Mouse (Mus musculus) olfactory bulb, adult 2 months (tissue): ENCODE results near the gene A4galt. TPM values are rescaled to one million over a fixed set of nuclear protein-coding genes. Genes with fewer than 3 reads are reported as not detected.

Source experiments
- H3K27ac ChIP-seq: fragments of 200-500 bp; 2 replicates; pipeline ENCODE4 v1.5.1; 2012; ENCODE audit warnings: low read depth, low read length; ENCODE audit not compliant: insufficient read depth
- H3K4me1 ChIP-seq: fragments of 200-500 bp; 2 replicates; pipeline ENCODE4 v1.6.1; 2012; ENCODE audit warnings: low read length; ENCODE audit not compliant: control insufficient read depth, insufficient read depth
- H3K4me3 ChIP-seq: fragments of 200-500 bp; 2 replicates; pipeline ENCODE4 v1.5.1; 2012; ENCODE audit warnings: mild to moderate bottlenecking, low read depth, low read length, moderate library complexity; ENCODE audit not compliant: insufficient read depth
- CTCF ChIP-seq: fragments of 200-500 bp; IDR thresholded peaks from 2 replicates; pipeline ENCODE4 v1.5.1; 2012; ENCODE audit warnings: low read depth, mild to moderate bottlenecking, low read length, moderate library complexity; ENCODE audit not compliant: insufficient read depth
- POLR2A ChIP-seq: fragments of 200-500 bp; IDR thresholded peaks from 2 replicates; pipeline ENCODE4 v1.6.1; 2012; ENCODE audit warnings: mild to moderate bottlenecking, low read depth, low read length, moderate library complexity; ENCODE audit not compliant: insufficient read depth
- WGBS: fragments of 180-500 bp; shearing (Covaris S2); methylation state at CpG from one replicate; pipeline ENCODE4 v1.1.7; 2018; 5-methylcytosine and 5-hydroxymethylcytosine counted together
- polyA plus RNA-seq: library from polyadenylated mRNA; stranded (reverse); fragments of >200 nt; gene quantifications from 2 replicates; pipeline ENCODE4 v1.2.4, GENCODE M21; 2012; ENCODE audit warnings: low replicate concordance; ENCODE audit not compliant: missing spikeins, insufficient read depth, insufficient read length

A4galt gene
- polyA plus RNA-seq, 1 experiment = not detected

DNA sequence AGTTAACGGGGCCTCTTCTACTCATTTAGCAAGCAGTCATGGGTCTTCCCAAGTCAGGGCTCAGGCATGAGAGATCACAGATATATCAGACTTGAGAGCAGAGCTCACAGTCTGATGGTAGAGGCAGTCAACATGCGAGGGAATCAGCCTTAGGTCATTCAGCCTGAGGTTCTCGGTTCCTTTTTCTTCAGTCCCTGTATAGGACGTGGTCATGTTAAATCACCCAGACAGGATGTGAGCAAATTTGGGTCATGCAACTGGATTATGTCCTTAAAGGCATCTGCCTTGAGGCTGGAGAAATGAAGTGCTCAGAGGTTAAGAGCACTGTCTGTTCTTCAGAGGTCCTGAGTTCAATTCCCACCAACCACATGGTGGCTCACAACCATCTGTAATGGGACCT lies 29.9 kb downstream of the A4galt start:
- 94% methylated on average over 4 of the region's 4 CpGs for whole genome bisulfite sequencing
- no peak overlapping the region for H3K4me3 ChIP-seq
- H3K27ac ChIP-seq = no peak overlapping the region
- peaks cover 20% of the 10 kb centered on the region for H3K4me1 ChIP-seq
- TF ChIP-seq CTCF (no peak), POLR2A (no peak)

DNA sequence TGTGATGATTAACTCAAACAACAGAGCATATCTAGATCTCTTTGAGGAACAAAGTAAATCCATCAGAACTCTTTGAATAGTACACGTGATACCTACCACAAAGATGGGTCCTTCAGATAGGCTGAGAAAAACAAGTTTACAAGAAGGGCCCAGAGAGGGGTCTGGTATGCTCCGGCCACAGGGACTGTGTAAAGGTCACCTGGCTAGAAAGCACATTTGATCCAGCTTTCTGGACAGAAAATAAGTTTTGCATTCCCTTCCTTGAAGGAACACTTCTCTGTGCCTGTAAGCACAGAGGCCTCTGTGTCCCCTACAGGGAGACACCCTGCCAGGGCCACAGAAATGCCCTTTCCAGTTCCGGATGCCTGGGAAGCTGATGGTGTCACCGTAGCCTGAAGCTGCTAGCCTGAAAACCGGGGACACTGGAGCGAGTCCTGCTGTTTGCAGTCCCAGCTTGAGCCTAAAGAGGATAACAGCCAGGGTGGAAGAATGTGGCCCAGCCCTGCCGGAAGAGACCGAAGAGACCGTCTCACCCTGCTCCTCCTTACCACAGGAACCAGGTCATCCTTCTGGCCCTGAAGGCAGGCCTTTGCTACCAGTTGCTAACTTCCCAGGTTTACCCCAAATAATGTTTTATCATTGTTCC lies 31.1 kb downstream of the A4galt start:
- TF ChIP-seq CTCF = no peak
- TF ChIP-seq POLR2A = no peak
- 77% methylated on average over 9 of the region's 9 CpGs for WGBS
- Histone ChIP-seq H3K4me1 (peaks cover 23% of the 10 kb centered on the region), H3K27ac (no peak overlapping the region), H3K4me3 (no peak overlapping the region)

DNA sequence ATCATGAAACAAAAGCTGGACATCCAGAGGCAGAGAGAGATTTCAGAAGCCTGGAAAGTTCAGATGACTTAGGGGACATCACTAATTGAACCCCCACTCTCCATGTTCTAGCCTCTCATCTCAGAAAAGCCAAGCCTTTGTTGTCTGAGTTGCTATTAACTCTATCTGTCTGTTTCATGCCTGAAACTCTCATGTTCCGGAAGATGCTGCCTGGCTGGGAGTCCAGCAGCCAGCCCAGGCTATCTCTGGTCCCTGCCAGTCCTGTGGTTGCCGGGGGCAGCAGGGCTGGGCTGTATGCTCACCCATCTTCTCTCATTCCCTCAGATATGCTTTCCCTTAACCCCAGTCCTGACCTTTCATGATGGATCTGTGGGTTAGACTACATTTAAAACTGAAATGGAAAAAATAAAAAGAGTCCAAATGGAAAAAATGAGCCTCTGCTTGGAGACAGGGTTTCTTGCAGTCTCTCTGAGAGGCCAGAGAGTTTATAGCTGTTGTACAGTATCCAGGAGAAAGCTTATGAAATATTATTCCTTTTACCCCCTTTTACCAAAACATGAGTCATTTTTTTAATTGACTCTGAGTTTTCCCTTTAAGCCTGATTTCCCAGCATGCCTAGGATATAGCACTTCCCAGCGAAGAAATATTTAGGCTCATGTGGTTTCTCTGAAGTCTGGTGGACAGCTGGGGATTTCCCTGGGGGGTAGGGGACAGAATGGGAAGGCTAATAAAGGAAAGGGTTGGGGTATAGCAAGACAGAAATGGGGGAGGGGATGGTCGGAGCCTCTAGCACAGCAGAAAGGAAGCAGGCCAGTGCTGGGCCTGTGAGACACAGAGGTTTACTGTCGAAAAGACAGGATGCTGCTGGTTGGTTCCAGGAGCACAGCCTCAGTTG lies 36.0 kb downstream of the A4galt start:
- TF ChIP-seq POLR2A (no peak), CTCF (no peak)
- Histone ChIP-seq H3K4me3 (no peak overlapping the region), H3K27ac (no peak overlapping the region; the same call in 1 of the 2 replicates), H3K4me1 (peaks cover 5% of the 10 kb centered on the region; the same call in 1 of the 2 replicates)
- 54% methylated on average over 5 of the region's 5 CpGs for WGBS

DNA sequence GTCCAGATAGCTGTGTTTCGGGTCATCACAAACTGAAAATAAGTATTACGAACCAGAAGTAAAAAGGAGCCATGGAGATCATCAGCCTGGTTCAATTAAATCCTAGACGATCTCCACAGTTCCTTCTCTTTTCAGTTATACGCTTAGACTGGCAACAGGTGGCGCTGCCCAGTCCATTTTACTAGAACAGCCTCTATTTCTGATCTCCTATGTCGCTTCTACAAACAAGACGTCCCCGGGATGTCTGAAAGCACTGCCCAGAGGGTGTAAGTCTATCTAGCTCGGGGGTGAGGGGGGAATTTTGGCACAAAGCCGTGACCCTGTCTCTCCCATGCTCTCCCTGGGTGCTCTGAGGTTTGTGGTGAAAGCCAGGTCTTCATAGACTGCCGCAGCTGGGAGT lies 41.3 kb downstream of the A4galt start:
- TF ChIP-seq POLR2A (no peak), CTCF (no peak)
- Histone ChIP-seq H3K4me1 (0 out of 2 replicates have a peak, but pooled peaks cover 5% of the 10 kb centered on the region), H3K27ac (no peak overlapping the region), H3K4me3 (peak overlapping the region; percentile 0; the same call in 1 of the 2 replicates)
- 16% methylated on average over 11 of the region's 11 CpGs for WGBS

DNA sequence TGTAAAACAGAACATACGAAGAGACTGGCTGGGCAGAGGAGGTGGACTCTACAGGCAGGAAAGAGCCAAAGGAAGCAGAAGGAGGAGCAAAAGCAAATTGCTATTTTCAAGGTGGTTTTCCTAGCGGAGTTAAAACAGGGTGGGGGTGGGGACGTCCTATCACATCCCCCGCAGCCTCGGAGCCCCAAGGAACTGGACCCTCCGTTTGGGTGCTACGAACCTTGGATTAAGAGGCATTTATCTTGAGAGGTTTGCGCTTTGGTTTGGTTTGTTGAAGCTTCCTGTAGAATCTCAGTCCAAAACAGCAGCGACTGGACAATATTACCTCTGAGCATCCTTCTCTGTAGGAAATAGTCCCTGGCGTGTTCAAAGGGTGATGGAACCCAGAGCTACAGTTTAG lies 41.9 kb downstream of the A4galt start:
- no peak for TF ChIP-seq POLR2A
- TF ChIP-seq CTCF = no peak
- Histone ChIP-seq H3K4me3 (peak overlapping the region; percentile 0; the same call in 1 of the 2 replicates), H3K27ac (no peak overlapping the region), H3K4me1 (0 out of 2 replicates have a peak, but pooled peaks cover 5% of the 10 kb centered on the region)
- 13% methylated on average over 10 of the region's 10 CpGs for WGBS

DNA sequence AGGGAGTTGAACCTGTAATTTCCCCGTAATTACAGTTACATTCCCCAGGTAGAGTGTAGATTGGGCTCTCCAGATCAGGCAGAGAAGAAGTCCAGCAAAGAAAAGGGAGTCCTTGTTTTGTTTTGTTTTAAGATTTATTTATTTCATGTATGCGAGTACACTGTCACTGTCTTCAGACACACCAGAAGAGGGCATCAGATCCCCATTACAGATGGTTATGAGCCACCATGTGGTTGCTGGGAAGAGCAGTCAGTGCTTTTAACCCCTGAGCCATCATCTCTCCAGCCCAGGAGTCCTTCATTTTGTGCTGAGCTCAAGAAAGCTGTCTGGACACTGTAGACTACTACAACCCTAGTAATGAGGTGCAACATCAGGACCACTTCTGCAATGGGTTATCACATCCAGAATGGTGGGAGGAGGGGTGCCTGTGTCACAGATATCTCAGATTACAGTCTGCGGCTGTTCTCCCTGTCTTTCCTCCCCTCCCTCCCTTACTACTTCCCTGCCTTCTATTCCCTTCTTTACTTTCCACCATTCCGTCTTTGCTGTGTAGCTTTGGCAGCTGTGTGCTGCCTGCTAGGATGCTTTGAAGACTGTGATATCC lies 42.4 kb downstream of the A4galt start:
- no peak overlapping the region for H3K4me3 ChIP-seq
- H3K4me1 ChIP-seq = 0 out of 2 replicates have a peak, but pooled peaks cover 5% of the 10 kb centered on the region
- TF ChIP-seq CTCF = no peak
- TF ChIP-seq POLR2A = no peak
- WGBS = 54% methylated on average over 4 of the region's 4 CpGs
- no peak overlapping the region for H3K27ac ChIP-seq

DNA sequence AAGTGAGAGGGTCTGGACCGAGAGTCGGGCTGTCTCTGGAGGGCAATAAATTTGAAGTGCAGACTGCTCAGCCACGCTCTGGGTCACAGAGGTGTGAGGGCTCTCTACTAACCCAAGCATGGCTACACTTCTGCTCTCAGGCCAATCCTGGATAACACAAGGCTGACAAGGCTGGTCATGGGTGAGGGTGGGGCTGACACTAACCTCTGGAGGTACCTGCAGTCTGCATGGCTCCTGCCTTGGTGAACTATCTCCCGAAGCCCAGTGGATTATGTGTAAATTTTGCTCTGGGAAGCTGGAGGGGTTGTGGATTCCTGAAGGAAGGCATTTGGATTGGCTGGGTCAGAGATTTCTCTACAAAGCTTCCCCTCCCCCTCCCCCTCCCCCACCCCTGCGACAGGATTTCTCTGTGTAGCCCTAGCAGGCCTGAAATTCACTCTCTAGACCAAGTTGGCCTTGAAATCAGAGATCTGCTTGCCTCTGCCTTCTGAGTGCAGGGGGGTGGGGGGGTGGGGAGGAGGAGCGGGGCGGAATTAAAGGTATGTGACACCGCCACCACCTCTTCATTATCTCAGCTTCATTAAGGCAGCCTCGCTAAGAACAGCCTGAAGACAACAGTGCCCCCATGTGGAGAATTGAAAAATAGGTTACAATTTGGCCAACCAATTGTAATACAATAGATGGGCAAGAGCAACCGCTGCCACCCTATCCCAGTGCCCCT lies 46.7 kb downstream of the A4galt start:
- WGBS = 41% methylated on average over 9 of the region's 10 CpGs
- TF ChIP-seq POLR2A = no peak
- no peak for TF ChIP-seq CTCF

DNA sequence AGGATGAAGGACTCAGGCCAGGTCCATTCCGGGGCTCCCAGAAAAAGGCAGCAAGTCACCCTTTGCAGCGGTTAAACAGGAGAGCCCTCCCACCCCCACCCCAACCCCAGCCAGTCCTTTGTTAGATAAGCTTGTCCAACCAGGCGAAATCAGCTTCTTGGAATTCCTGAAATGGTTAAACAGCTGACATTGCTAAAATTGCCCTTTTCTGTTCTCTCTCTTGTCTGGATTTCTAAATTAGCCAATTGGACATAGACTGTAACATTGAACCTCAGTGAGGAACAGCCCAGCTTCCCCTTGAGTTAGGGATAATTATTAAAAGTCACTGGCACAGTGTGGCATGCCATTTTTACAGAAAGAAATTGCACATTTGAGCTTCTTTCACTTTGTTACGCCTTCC lies 49.2 kb downstream of the A4galt start:
- no peak for TF ChIP-seq CTCF
- TF ChIP-seq POLR2A = no peak
- H3K4me1 ChIP-seq = no peaks in the 10 kb centered on the region
- 55% methylated on average over 4 of the region's 4 CpGs for WGBS
- H3K4me3 ChIP-seq = no peak overlapping the region
- H3K27ac ChIP-seq = no peak overlapping the region

More for the DNA sequence above, 46.7 kb downstream of the A4galt start:
- no peak overlapping the region for H3K4me3 ChIP-seq
- 0 out of 2 replicates have a peak, but pooled peaks cover 3% of the 10 kb centered on the region for H3K4me1 ChIP-seq
- no peak overlapping the region for H3K27ac ChIP-seq
